Mouse (Mus musculus) liver, embryonic 16.5 days (tissue): ENCODE data around the gene Kif1bp. TPM values are rescaled to one million over a fixed set of nuclear protein-coding genes. Genes with fewer than 3 reads are reported as not detected.
"Not testable (repeated sequence)": the region's sequence is repeated elsewhere in the genome, so short reads cannot be mapped to it uniquely, and the experiment has no call there.

ENCODE experiments used
- ATAC-seq: fragments of 200-750 bp; cut with Nextera tagmentation; 2 replicates; pipeline ENCODE4 v1.8.0; 2017; ENCODE audit warnings: low read depth, mild to moderate bottlenecking, moderate number of reproducible peaks, moderate library complexity
- H3K27ac ChIP-seq: fragments of 300-500 bp; sonication (generic); 2 replicates; pipeline ENCODE4 v1.5.1; 2014; ENCODE audit warnings: mild to moderate bottlenecking, low read length
- H3K27me3 ChIP-seq: fragments of 300-500 bp; sonication (generic); 2 replicates; pipeline ENCODE4 v1.6.1; 2014; ENCODE audit warnings: low read depth, low read length, mixed read lengths; ENCODE audit not compliant: control insufficient read depth, insufficient read depth
- H3K36me3 ChIP-seq: fragments of 300-500 bp; sonication (generic); 2 replicates; pipeline ENCODE4 v1.6.1; 2014; ENCODE audit warnings: mild to moderate bottlenecking; ENCODE audit not compliant: control insufficient read depth, insufficient read depth
- H3K4me1 ChIP-seq: fragments of 300-500 bp; sonication (generic); 2 replicates; pipeline ENCODE4 v1.6.1; 2014; ENCODE audit warnings: low read depth, low read length, mixed read lengths; ENCODE audit not compliant: control insufficient read depth
- H3K4me2 ChIP-seq: fragments of 300-500 bp; sonication (generic); 2 replicates; pipeline ENCODE4 v1.6.1; 2014; ENCODE audit warnings: low read depth, low read length, mixed read lengths
- H3K4me3 ChIP-seq: fragments of 300-500 bp; sonication (generic); 2 replicates; pipeline ENCODE4 v1.5.1; 2014; ENCODE audit warnings: low read depth, mild to moderate bottlenecking, low read length
- H3K9ac ChIP-seq: fragments of 300-500 bp; sonication (generic); 2 replicates; pipeline ENCODE4 v1.6.1; 2014; ENCODE audit warnings: low read depth, low read length
- H3K9me3 ChIP-seq: fragments of 300-500 bp; sonication (generic); replicated peaks from 2 replicates; pipeline ENCODE4 v1.6.1; 2016; ENCODE audit warnings: low read length; ENCODE audit not compliant: control insufficient read depth
- WGBS: fragments of 180-500 bp; shearing (Covaris S2); extraction: QIAGEN DNeasy Blood & Tissue Kit; methylation state at CpG from one replicate; pipeline ENCODE4 v1.1.7; 2014; ENCODE audit not compliant: insufficient replicate concordance; 5-methylcytosine and 5-hydroxymethylcytosine counted together
- polyA plus RNA-seq: library from polyadenylated mRNA; unstranded; fragments of >200 nt; fragmentation: Nextera tagmentation; extraction: Ambion mirVana; gene quantifications from 2 replicates; pipeline ENCODE4 v1.2.1, GENCODE M21; 2015

Gene Kif1bp
- polyA plus RNA-seq, 1 experiment from 2014 or later: 9.9 TPM

DNA sequence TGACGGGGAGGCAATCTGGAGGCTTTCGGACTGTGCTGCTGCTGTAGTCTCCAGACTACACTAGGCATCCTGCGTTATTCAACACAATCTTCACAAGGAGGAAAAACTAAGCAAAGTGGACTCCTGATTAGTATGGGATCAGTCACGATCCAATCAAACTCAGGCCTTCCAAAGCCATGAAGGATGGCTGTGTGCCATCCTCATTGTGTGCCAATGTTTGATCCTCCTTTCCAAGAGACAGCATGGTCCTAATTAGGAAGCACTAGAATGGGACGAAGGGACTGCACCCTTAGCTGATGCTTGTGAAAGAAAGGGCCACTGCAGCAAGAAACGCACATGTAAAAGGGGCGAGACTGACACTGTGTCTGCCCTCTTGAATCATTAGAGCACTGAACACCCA is 14.2 kb upstream of the Kif1bp start:
- WGBS: 81% methylated on average over 7 of the region's 7 CpGs
- no peak overlapping the region for H3K4me2 ChIP-seq
- H3K36me3 ChIP-seq: peaks cover 50% of the 10 kb centered on the region
- H3K4me3 ChIP-seq: no peak overlapping the region
- H3K27me3 ChIP-seq: no peaks in the 10 kb centered on the region
- H3K9me3 ChIP-seq: no peaks in the 10 kb centered on the region
- no peaks in the 10 kb centered on the region; the same call in 1 of the 2 replicates for H3K4me1 ChIP-seq
- no peak overlapping the region for H3K27ac ChIP-seq
- H3K9ac ChIP-seq: no peak overlapping the region
- no peak for ATAC-seq

DNA sequence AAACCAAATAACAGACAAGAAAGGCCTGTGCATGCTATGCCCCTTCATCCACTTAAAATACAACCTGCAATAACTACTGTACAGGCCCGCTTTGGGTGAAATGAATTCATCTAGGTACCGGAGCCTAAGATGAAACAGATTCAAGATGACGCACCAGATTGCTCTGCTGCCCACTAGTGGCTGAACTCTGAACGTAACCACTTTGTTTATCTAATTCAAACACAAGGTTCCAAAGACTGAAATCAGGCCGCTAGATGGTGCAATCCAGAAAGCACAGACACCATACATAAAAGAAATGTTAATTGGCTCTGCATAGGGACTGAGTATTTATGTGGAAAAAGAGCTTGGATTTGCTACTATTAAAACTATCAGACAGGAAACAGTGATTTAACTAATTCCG is 11.9 kb upstream of the Kif1bp start:
- ATAC-seq: peak; percentile 53
- 26% methylated on average over 6 of the region's 6 CpGs for WGBS
- H3K36me3 ChIP-seq: peaks cover 57% of the 10 kb centered on the region

DNA sequence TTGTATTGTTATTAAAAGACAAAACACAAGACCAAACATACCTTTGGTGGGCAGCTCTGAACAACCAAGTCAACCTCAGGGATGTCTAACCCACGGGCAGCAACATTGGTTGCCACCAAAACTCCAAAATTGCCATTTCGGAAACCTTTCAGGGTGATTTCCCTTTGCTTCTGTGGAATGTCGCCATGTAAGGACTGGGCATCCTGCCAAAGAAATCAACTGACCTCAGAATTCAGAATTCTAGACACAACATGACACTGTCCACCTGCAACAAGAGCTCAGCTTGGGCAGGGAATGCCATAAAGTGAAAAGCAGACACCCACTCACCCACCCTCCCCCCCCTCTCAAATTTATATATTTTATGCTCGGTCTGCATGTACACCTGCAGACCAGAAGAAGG is 10.4 kb upstream of the Kif1bp start:
- no peaks in the 10 kb centered on the region for H3K9me3 ChIP-seq
- H3K4me2 ChIP-seq: no peak overlapping the region
- no peak overlapping the region for H3K4me3 ChIP-seq
- H3K36me3 ChIP-seq: peaks cover 62% of the 10 kb centered on the region
- no peak overlapping the region for H3K9ac ChIP-seq
- WGBS: 73% methylated on average over 4 of the region's 4 CpGs
- H3K4me1 ChIP-seq: no peaks in the 10 kb centered on the region
- H3K27ac ChIP-seq: no peak overlapping the region
- ATAC-seq: no peak
- H3K27me3 ChIP-seq: no peaks in the 10 kb centered on the region

More for the DNA sequence above, 11.9 kb upstream of the Kif1bp start:
- Histone ChIP-seq H3K9ac (no peak overlapping the region), H3K4me2 (no peak overlapping the region), H3K27ac (no peak overlapping the region), H3K27me3 (no peaks in the 10 kb centered on the region), H3K4me3 (no peak overlapping the region), H3K9me3 (no peaks in the 10 kb centered on the region), H3K4me1 (no peaks in the 10 kb centered on the region)

DNA sequence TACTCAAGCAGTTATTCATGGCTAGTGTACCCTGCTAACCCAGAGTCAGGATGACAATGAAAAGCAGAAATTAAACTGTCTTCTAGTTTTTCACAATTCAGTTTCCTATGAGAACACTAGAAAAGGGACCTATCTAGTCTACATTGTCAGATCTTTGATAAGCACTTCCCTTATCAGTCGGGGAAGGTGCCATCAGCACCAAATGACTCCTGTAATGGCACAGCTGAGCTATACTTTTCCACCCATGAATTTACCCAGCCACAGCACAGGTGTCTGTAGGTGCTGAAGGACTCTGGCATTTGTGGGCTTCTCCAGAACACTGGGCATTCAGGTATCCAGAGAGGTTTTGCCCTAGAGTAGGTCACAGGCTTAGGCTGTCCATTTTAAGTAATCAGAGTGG is 5.0 kb upstream of the Kif1bp start:
- H3K9ac ChIP-seq: no peak overlapping the region
- H3K4me3 ChIP-seq: no peak overlapping the region
- 46% methylated on average over 1 of the region's 1 CpGs for WGBS
- no peaks in the 10 kb centered on the region for H3K9me3 ChIP-seq
- no peak overlapping the region for H3K27ac ChIP-seq
- no peak overlapping the region for H3K4me2 ChIP-seq
- H3K27me3 ChIP-seq: no peaks in the 10 kb centered on the region
- H3K4me1 ChIP-seq: no peaks in the 10 kb centered on the region; the same call in 1 of the 2 replicates
- ATAC-seq: no peak
- peaks cover 55% of the 10 kb centered on the region for H3K36me3 ChIP-seq

DNA sequence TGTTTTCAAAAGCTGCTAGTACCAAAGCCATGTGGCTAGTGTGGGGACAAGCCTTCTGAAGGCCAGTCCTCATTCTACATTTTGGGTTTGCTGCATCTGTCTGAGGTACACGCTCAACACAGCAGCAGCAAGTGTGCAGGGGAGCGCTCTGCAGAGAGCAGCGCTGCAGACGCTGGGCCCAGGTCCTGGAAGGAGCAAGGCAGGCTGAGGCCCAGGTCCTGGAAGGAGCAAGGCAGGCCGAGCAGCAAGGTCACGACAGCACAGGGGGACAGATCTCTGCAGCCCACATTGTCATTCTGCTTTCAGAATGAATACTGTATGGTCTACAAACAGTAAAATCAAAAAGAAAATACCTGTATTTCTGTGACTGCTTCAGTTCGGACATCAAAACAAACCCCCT is 4.4 kb upstream of the Kif1bp start:
- no peak for ATAC-seq
- Histone ChIP-seq H3K4me2 (no peak overlapping the region), H3K4me3 (no peak overlapping the region), H3K9me3 (no peaks in the 10 kb centered on the region), H3K27me3 (no peaks in the 10 kb centered on the region), H3K27ac (no peak overlapping the region), H3K9ac (no peak overlapping the region), H3K4me1 (peaks cover under 1% of the 10 kb centered on the region), H3K36me3 (peaks cover 49% of the 10 kb centered on the region)
- WGBS: 82% methylated on average over 7 of the region's 7 CpGs

DNA sequence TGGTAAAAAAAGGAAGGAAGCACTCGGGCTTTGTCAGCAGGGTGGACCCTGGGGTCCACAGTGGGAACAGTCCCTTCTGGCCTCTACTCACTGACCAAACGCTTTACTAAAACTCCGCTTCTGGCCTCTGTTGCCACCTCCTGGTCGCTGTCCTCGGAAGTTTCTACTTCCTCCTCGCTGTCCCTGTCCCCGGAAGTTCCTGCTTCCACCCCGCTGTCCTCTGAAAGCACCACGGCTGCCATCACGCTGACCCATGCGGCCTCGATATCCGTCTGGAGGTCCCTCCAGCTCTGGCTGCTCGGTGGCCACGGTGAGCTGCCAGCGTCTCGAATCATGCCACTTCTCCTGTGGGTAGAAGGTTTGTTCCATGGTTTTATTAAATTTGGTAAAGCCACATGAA is 4.0 kb upstream of the Kif1bp start:
- ATAC-seq: no peak
- H3K36me3 ChIP-seq: peaks cover 46% of the 10 kb centered on the region
- H3K9me3 ChIP-seq: no peaks in the 10 kb centered on the region
- H3K27ac ChIP-seq: no peak overlapping the region
- H3K4me1 ChIP-seq: peaks cover 5% of the 10 kb centered on the region
- no peak overlapping the region for H3K9ac ChIP-seq
- no peaks in the 10 kb centered on the region for H3K27me3 ChIP-seq
- 80% methylated on average over 17 of the region's 17 CpGs for WGBS
- H3K4me3 ChIP-seq: no peak overlapping the region
- no peak overlapping the region for H3K4me2 ChIP-seq

DNA sequence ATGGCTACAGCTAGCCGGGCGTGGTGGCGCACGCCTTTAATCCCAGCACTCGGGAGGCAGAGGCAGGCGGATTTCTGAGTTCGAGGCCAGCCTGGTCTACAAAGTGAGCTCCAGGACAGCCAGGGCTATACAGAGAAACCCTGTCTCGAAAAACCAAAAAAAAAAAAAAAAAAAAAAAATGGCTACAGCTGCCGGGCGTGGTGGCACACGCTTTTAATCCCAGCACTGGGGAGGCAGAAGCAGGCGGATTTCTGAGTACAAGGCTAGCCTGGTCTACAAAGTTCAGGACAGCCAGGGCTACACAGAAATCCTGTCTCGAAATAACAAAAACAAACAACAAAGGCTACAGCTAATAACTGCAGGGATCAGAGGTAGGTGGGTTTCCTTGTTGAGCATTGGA is 872 bp upstream of the Kif1bp start:
- H3K4me1 ChIP-seq, H3K4me3 ChIP-seq, H3K9ac ChIP-seq, ATAC-seq, H3K27me3 ChIP-seq, H3K9me3 ChIP-seq, H3K4me2 ChIP-seq, H3K27ac ChIP-seq: not testable (repeated sequence)
- 77% methylated on average over 12 of the region's 13 CpGs for WGBS
- H3K36me3 ChIP-seq: peaks cover 29% of the 10 kb centered on the region

DNA sequence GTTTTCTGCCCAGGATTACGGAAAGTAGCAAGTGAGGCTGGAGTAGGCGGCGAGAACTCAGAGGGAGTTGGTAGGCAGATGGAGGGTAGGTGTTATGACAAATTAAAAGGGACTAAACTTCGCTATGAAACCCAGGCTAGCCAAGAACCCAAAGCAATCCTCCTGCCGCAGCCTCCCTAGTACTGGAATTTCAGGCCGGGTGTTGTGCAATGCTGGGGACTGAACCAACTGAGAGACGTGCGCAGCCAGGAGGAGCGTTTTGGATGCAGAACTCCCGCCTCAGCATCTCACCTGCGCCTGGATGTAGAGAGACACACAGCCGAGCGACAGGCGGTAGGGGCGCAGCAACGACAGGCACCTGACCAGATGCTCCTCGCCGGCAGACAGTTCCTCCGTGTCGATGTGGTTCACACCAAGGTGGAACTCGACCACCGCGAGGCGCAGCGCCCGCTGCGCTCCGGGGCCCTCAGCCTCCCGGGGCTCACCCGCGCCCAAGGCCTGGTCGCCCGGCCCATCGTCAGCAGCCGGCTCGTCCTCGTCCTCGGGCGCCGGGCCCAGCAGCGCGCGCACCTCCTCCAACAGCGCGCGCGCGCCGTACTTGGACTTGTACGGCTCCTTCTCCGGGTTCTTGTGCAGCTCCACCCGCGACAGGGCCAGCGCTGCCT is 452 bp downstream of the Kif1bp start:
- Histone ChIP-seq H3K27ac (peak overlapping the region; percentile 75), H3K4me2 (peak overlapping the region; percentile 92), H3K4me1 (peaks cover 10% of the 10 kb centered on the region), H3K9ac (peak overlapping the region; percentile 85), H3K27me3 (no peaks in the 10 kb centered on the region), H3K9me3 (no peaks in the 10 kb centered on the region), H3K4me3 (peak overlapping the region; percentile 92), H3K36me3 (peaks cover 23% of the 10 kb centered on the region)
- peak; percentile 78 for ATAC-seq
- 1% methylated on average over 54 of the region's 54 CpGs for WGBS

DNA sequence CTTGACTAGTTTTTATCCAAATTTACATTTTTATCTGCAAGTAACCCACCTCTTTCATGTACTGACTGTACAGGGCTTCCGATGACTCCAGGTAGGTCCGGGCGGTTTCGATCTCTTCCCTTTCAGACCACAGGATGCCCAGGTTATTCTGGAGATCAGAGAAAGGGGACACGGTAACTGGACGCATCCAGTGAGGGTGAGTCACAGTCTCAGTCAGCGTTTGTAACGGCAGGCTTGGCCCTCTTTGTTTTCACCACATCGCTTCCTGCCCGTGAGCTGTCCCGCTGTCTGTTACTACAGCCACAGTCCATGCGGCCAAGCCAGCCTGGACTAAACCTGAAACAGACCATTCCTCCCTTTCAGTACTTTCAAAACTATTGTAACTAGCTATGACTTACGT is 3.3 kb downstream of the Kif1bp start:
- Histone ChIP-seq H3K27me3 (no peaks in the 10 kb centered on the region), H3K27ac (no peak overlapping the region), H3K36me3 (peaks cover 9% of the 10 kb centered on the region; the same call in 1 of the 2 replicates), H3K9me3 (no peaks in the 10 kb centered on the region), H3K9ac (no peak overlapping the region), H3K4me2 (no peak overlapping the region), H3K4me1 (peaks cover 10% of the 10 kb centered on the region), H3K4me3 (no peak overlapping the region)
- WGBS: 83% methylated on average over 13 of the region's 13 CpGs
- ATAC-seq: no peak
